Mouse (Mus musculus) lung, adult 2 months (tissue): ENCODE measurements around the gene Rapgef3.

Experiments
- CTCF ChIP-seq: fragments of 200-500 bp; IDR thresholded peaks from 2 replicates; pipeline ENCODE4 v1.5.1; 2011; ENCODE audit warnings: mild to moderate bottlenecking, low read length, control low read depth; ENCODE audit not compliant: insufficient read depth
- POLR2A ChIP-seq: fragments of 200-500 bp; IDR thresholded peaks from 2 replicates; pipeline ENCODE4 v1.6.1; 2011; ENCODE audit warnings: low read depth, mild to moderate bottlenecking, control low read depth, low read length, borderline replicate concordance; ENCODE audit errors: extremely low read depth

DNA sequence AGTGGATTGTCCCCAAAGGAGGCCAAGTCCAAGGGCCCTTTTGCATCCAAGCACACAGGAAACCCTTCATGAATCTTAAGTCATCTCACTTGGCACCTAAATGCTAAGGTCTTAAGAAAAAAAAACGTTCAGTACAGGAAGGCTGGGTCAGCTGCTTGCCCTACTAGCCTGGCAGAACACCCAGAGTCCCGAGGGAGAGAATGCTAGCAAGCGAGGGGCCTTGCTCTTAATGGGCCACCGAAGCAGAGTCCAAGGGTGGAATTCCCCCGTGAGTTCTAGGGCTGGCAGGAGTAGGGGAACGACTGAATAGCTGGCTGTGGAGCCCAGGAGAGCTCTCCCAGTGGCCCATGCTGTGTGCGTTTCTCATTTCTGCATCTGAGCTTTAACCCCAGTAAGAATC is 39.0 kb downstream of the Rapgef3 start:
- TF ChIP-seq CTCF: no peak
- TF ChIP-seq POLR2A: no peak
